Mouse (Mus musculus) hindbrain, embryonic 16.5 days (tissue): Measurements from ENCODE around the gene Prrg2. TPM values are rescaled to one million over a fixed set of nuclear protein-coding genes. Genes with fewer than 3 reads are reported as not detected.
"Not testable (repeated sequence)": the region's sequence is repeated elsewhere in the genome, so short reads cannot be mapped to it uniquely, and the experiment has no call there.

ENCODE experiments used
- ATAC-seq: fragments of 200-750 bp; cut with Nextera tagmentation; 2 replicates; pipeline ENCODE4 v1.8.0; 2017; ENCODE audit warnings: moderate TSS enrichment, moderate library complexity
- H3K27ac ChIP-seq: fragments of 300-500 bp; sonication (generic); 2 replicates; pipeline ENCODE4 v1.5.1; 2014; ENCODE audit warnings: low read depth, mild to moderate bottlenecking, control low read depth, low read length, moderate library complexity
- H3K27me3 ChIP-seq: fragments of 300-500 bp; sonication (generic); replicated peaks from 2 replicates; pipeline ENCODE4 v1.6.1; 2014; ENCODE audit warnings: low read length; ENCODE audit not compliant: control insufficient read depth, insufficient read depth
- H3K36me3 ChIP-seq: fragments of 300-500 bp; sonication (generic); 2 replicates; pipeline ENCODE4 v1.6.1; 2014; ENCODE audit warnings: mild to moderate bottlenecking, low read length, moderate library complexity, mixed read lengths; ENCODE audit not compliant: control insufficient read depth, insufficient read depth
- H3K4me1 ChIP-seq: fragments of 300-500 bp; sonication (generic); 2 replicates; pipeline ENCODE4 v1.6.1; 2014; ENCODE audit warnings: low read depth, low read length; ENCODE audit not compliant: control insufficient read depth, insufficient read depth
- H3K4me2 ChIP-seq: fragments of 300-500 bp; sonication (generic); 2 replicates; pipeline ENCODE4 v1.6.1; 2014; ENCODE audit warnings: mild to moderate bottlenecking, low read length, control low read depth, moderate library complexity
- H3K4me3 ChIP-seq: fragments of 300-500 bp; sonication (generic); 2 replicates; pipeline ENCODE4 v1.5.1; 2014; ENCODE audit warnings: mild to moderate bottlenecking, low read length, control low read depth, moderate library complexity
- H3K9ac ChIP-seq: fragments of 300-500 bp; sonication (generic); 2 replicates; pipeline ENCODE4 v1.6.1; 2014; ENCODE audit warnings: low read depth, mild to moderate bottlenecking, control low read depth, low read length, moderate library complexity
- H3K9me3 ChIP-seq: fragments of 300-500 bp; sonication (generic); 2 replicates; pipeline ENCODE4 v1.6.1; 2014; ENCODE audit warnings: mild to moderate bottlenecking, low read length, moderate library complexity; ENCODE audit not compliant: control insufficient read depth
- WGBS: fragments of 180-500 bp; shearing (Covaris S2); extraction: QIAGEN DNeasy Blood & Tissue Kit; methylation state at CpG from one replicate; pipeline ENCODE4 v1.1.7; 2014; 5-methylcytosine and 5-hydroxymethylcytosine counted together
- polyA plus RNA-seq: library from polyadenylated mRNA; unstranded; fragments of >200 nt; fragmentation: Nextera tagmentation; extraction: Ambion mirVana; gene quantifications from 2 replicates; pipeline ENCODE4 v1.2.1, GENCODE M21; 2015

Prrg2 gene
- 15.7 and 16.7 TPM in 2 replicates for polyA plus RNA-seq

DNA sequence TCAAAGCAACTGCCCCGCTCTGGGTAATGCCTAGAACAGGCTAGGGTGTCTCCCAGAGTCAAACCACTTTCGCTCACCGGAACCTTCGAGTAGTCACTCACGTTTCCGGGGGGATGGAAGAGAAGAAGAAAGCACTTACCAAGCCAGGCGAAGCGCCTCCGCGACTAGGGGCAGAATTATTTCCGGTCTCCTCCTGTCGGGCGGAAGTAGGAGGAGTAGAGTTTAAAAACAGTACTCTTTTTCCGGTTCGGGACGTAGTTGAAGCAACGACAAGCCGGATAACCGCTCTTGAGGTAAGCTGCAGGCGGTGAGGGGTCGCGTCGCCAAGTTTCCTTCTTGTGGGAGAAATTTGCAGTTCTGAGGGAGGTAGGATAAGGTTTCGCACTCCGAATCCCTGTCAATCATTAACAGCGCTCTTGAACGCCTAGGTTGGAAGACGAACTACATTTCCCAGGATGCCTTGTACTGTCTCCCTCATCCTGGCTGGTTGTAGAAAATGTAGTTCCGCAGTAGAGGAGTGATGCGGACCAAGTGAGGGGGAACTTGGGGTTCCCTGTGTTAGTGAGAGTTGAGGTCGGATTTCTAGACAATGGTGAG is at the start of gene Prrg2, which contains the start of gene Nosip:
Prrg2 (minus strand) TSS at position 439 of the 597 bp plus-strand sequence.
Nosip (plus strand) TSS at position 191 of the 597 bp plus-strand sequence.
- H3K4me2 ChIP-seq: peak within 1 kb of the TSS; percentile 57

DNA sequence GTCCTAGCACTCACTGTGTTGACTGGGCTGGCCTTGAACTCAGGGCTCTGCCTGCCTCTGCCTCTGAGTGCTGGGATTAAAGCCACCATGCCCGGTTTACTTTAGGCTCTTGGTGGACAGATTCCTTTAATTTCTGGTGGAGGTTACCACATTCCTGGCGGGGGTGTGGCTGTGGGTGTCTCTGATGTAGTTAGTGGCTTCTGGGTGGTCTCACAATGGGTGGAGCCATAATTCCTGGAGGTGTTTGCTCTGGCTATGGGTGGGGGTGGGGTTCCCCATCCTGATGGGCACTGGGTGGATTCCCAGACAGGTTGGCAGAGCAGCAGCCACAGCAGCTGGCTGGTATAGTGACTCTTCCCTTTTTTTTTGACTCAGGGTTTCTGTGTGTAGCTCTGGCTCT is 49.5 kb upstream of the Prrg2 start:
- Histone ChIP-seq H3K4me3 (no peak overlapping the region), H3K36me3 (no peaks in the 10 kb centered on the region), H3K9me3 (no peaks in the 10 kb centered on the region), H3K27me3 (no peaks in the 10 kb centered on the region), H3K4me2 (no peak overlapping the region), H3K27ac (no peak overlapping the region), H3K9ac (no peak overlapping the region), H3K4me1 (no peaks in the 10 kb centered on the region)
- 72% methylated on average over 2 of the region's 2 CpGs for WGBS
- no peak for ATAC-seq

More for the DNA sequence above, at the start of gene Prrg2, which contains the start of gene Nosip:
- peaks cover 16% of the 10 kb centered on the region for H3K4me1 ChIP-seq
- peak within 1 kb of the TSS; percentile 87 for H3K27ac ChIP-seq
- ATAC-seq: peak; percentile 90
- under 1% methylated on average over 31 of the region's 31 CpGs for WGBS
- peak within 1 kb of the TSS; percentile 63 for H3K4me3 ChIP-seq
- no peaks in the 10 kb centered on the region for H3K27me3 ChIP-seq
- no peaks in the 10 kb centered on the region for H3K9me3 ChIP-seq
- H3K36me3 ChIP-seq: no peaks in the 10 kb centered on the region
- H3K9ac ChIP-seq: peak within 1 kb of the TSS; percentile 70

DNA sequence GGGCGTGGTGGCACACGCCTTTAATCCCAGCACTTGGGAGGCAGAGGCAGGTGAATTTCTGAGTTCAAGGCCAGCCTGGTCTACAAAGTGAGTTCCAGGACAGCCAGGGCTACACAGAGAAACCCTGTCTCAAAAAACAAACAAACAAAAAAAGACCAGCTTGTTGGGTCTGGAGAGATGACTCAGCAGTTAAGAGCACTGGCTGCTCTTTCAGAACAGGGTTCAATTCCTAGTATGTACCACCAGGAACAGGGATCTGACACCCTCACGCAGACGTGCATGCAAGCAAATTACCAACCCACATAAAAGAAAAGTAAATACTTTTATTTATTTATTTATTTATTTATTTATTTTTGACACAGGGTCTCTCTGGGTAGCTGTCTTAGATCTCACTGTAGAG is 47.6 kb upstream of the Prrg2 start:
- H3K27me3 ChIP-seq, H3K9ac ChIP-seq, H3K36me3 ChIP-seq, H3K4me2 ChIP-seq, ATAC-seq, H3K4me1 ChIP-seq, H3K9me3 ChIP-seq, H3K4me3 ChIP-seq, H3K27ac ChIP-seq: not testable (repeated sequence)
- WGBS: 90% methylated on average over 4 of the region's 4 CpGs

DNA sequence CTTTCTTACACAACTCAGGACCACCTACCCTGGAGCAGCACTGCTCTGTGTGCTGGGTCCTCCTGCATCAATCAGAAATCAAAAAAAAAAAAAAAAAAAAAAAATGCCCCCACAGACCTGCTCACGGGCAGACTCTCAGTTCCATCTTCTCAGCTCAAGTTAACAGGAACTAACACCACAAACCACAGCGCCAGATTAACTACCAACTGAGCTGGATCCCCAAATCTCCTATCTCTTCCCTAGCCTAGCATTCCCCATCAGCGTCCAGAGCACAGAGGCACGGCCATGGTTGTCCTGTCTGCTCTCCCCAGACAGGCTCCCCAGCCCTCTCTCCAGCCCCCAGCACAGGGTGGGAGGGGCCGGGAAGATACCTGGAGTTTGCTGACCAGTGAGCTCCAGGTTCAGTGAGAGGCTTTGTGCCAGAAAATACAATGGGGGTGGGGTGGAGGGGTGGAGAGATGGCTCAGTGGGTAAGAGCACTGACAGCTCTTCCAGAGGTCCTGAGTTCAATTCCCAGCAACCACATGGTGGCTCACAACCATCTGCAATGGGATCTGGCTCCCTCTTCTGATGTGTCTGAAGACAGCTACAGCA is 44.7 kb upstream of the Prrg2 start:
- H3K4me1 ChIP-seq: no peaks in the 10 kb centered on the region
- no peaks in the 10 kb centered on the region for H3K36me3 ChIP-seq
- 54% methylated on average over 5 of the region's 5 CpGs for WGBS
- no peak overlapping the region for H3K9ac ChIP-seq
- H3K27ac ChIP-seq: no peak overlapping the region
- H3K4me3 ChIP-seq: no peak overlapping the region
- no peak overlapping the region for H3K4me2 ChIP-seq
- H3K27me3 ChIP-seq: no peaks in the 10 kb centered on the region
- no peaks in the 10 kb centered on the region for H3K9me3 ChIP-seq
- ATAC-seq: no peak

DNA sequence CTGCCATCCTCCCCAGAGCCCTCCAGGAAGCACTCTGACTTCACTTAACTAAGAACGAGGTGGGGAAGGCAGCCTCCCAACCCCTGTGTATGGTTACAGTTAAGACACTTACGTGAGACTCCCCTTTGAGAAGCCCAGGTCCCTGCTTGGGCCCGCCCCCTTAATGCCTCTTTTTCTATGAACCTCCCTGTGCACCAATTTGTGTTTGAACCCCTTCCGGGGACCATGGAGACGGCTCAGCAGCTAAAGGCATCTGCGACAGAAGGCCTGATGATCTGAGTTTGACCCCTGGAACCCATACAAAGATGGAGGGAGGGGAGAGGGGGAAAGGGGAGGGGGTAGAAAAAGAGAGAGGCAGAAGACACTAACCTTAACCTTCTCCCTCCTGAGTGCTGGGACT is 44.0 kb upstream of the Prrg2 start:
- no peak for ATAC-seq
- Histone ChIP-seq H3K4me3 (no peak overlapping the region), H3K9me3 (no peaks in the 10 kb centered on the region), H3K9ac (no peak overlapping the region), H3K27me3 (no peaks in the 10 kb centered on the region), H3K4me2 (no peak overlapping the region), H3K36me3 (no peaks in the 10 kb centered on the region), H3K27ac (no peak overlapping the region), H3K4me1 (no peaks in the 10 kb centered on the region)
- 21% methylated on average over 6 of the region's 6 CpGs for WGBS

DNA sequence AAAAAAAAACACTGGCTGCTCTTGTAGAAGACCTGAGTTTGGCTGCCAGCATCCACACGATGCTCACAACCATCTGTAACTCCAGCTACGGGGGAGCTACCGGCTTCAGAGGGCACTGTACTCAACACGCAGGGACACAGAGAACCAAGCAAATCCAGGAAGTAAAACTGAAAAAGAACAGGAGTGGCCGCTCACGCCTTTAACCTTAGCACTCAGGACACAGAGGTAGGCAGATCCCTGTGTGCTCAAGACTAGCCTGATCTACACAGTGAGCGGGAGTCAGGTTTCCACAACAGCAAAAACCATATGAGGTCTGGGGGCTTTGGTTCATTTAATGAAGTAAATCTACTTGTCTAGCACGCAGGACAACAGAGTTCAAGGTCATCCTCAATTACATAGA is 43.0 kb upstream of the Prrg2 start:
- H3K9me3 ChIP-seq: no peaks in the 10 kb centered on the region
- no peaks in the 10 kb centered on the region for H3K27me3 ChIP-seq
- no peak for ATAC-seq
- 79% methylated on average over 8 of the region's 8 CpGs for WGBS
- no peak overlapping the region for H3K4me3 ChIP-seq
- H3K9ac ChIP-seq: no peak overlapping the region
- no peak overlapping the region for H3K4me2 ChIP-seq
- H3K27ac ChIP-seq: no peak overlapping the region
- H3K36me3 ChIP-seq: no peaks in the 10 kb centered on the region
- H3K4me1 ChIP-seq: no peaks in the 10 kb centered on the region

DNA sequence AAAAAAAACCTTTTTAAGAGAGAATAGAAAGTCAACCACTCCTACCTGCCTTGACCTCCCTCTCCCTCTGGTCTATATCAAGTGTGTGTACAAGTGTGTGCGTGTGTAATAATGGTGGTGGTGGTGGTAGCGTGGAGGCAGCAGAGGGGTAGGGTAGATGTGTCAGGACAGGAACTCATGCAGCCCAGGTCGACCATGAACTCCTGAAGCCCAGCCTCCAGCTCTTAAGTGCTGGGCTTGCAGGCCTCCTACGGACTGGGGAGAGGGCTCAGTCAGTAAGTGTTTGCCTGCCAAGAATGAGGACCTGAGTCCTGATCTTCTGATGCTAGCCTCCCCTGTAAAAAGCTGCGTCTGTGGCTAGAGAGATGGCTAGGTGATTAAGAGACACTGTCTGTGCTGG is 42.5 kb upstream of the Prrg2 start:
- no peak overlapping the region for H3K27ac ChIP-seq
- H3K4me1 ChIP-seq: no peaks in the 10 kb centered on the region
- H3K36me3 ChIP-seq: no peaks in the 10 kb centered on the region
- 81% methylated on average over 5 of the region's 5 CpGs for WGBS
- H3K9me3 ChIP-seq: no peaks in the 10 kb centered on the region
- no peak overlapping the region for H3K4me3 ChIP-seq
- H3K27me3 ChIP-seq: no peaks in the 10 kb centered on the region
- H3K4me2 ChIP-seq: no peak overlapping the region
- H3K9ac ChIP-seq: no peak overlapping the region
- ATAC-seq: no peak

DNA sequence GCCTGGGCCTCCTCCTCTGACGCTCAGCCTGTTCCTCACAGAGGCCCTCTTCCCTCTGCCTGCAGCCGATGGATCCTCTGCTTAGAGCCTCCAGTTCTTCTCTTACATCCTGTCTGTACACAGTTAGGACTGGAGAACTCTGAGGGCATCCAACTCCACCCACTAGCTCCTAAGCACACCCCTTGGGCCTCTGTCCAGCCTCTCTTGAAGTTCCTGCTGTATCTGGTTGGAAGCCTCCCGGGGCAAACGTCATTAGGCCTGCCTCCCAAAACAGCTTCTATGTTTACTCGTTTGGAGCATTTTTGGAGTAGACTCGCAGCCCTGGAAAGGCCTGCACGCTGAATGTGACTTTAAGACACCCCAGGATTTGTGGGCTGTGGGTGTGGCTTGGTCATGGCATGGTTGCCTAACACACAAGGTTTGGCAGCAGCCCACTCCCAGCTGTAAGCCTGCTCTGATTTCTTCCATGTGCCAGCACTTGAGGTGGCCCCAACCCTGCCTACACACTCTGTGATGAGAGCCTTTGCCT is 41.2 kb upstream of the Prrg2 start, which contains the start of gene Fcgrt:
Fcgrt (minus strand) TSS at position 200 of the 529 bp plus-strand sequence.
- Histone ChIP-seq H3K27me3 (no peaks in the 10 kb centered on the region), H3K36me3 (no peaks in the 10 kb centered on the region), H3K4me1 (no peaks in the 10 kb centered on the region), H3K4me2 (peak within 1 kb of the TSS; percentile 24), H3K9me3 (no peaks in the 10 kb centered on the region), H3K4me3 (peak within 1 kb of the TSS; percentile 18), H3K9ac (no peak within 1 kb of the TSS; the same call in none of the 2 replicates), H3K27ac (peak within 1 kb of the TSS; percentile 63; the same call in 1 of the 2 replicates)
- WGBS: 64% methylated on average over 7 of the region's 7 CpGs
- peak; percentile 79 for ATAC-seq

DNA sequence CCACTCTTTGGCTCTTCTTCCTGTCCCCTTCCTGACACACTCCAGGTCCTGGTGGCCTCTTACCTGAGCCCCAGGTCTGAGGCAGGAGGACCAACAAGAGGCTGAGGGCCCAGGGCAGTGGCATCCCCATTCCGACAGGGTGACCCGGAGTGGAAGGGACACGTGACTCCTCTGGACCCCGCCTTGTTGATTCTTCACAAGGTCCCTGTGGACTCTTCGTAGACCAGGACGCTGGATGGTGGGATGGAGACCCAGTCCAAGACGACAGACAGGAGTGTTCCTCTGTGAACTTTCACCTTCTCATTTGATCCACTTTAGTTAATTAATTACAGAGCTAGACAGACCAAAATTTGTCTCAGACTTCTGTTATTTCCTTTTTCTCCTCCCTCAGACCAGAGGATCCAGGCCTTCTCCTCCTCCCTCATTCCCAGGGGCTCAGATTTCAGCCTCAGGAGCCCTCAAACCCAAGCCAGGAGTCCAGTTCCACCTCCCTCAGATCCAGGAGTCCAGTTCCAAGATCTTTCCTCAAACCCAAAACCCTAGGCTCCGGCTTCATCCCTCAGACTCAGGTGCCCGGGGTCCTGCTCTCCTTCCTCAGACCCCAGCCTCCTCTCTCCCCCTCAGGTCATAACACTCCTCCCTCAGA is 40.6 kb upstream of the Prrg2 start:
- H3K4me1 ChIP-seq: no peaks in the 10 kb centered on the region
- H3K9me3 ChIP-seq: no peaks in the 10 kb centered on the region
- no peaks in the 10 kb centered on the region for H3K27me3 ChIP-seq
- 79% methylated on average over 9 of the region's 9 CpGs for whole genome bisulfite sequencing
- peak overlapping the region; percentile 24 for H3K4me2 ChIP-seq
- ATAC-seq: no peak
- H3K9ac ChIP-seq: no peak overlapping the region; the same call in 1 of the 2 replicates
- no peaks in the 10 kb centered on the region for H3K36me3 ChIP-seq
- peak overlapping the region; percentile 63; the same call in 1 of the 2 replicates for H3K27ac ChIP-seq
- H3K4me3 ChIP-seq: peak overlapping the region; percentile 18
